Mouse (Mus musculus): Measurements from ENCODE around the gene Fundc1. TPM values are rescaled to one million over a fixed set of nuclear protein-coding genes. Genes with fewer than 3 reads are reported as not detected.

The Fundc1 gene
- polyA plus RNA-seq (2015; fragmentation: Nextera tagmentation; extraction: Ambion mirVana) = 58.8 and 63.6 TPM in 2 replicates

DNA sequence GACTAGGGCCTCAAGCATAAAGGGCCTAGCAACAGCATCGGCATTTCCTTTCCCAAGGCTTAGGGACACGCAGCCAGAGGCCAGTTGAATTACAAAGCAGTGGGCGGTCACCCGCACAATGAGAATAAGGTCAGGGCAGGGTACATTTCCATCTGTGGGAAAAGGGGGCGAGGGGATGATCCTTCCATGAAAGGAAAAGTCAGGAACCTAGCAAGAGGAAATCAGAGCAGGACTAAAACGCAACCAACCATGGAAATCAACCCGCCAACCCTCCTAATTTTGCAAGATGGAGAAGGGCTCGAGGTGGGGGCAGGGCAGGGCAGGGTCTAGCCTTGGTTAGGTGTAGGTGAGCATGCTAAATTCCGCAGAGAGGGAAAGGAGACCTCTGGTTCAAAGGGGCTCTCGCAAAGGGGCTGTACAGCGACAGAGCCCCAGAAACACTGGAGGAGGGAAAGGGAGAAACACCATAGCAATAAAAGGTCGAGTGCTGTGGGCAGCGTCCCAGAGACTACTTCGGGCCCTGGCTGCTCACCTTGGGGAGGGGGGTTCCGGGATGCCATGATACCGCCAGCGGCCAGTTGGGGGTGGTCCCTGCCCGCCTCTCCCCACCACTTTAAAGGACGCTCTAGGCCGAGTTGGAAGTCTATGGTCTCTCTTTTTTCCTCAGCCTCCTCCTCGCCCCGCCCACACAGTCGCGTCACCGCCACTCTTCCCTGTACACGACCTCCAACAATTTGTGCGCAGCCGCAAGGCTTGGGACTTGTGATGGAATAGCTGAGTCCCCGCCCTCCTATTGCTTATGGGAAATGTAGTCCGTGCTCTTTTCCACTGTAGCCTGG lies at the start of gene Fundc1:
Fundc1 (minus strand) TSS at position 705 of the 839 bp plus-strand sequence.
- H3K4me1 ChIP-seq (ENCODE audit: control insufficient read depth, insufficient read depth, low read length) = no peaks in the 10 kb centered on the region
- no peaks in the 10 kb centered on the region for H3K36me3 ChIP-seq (ENCODE audit: control insufficient read depth, insufficient read depth, low read length)
- H3K27ac ChIP-seq (ENCODE audit: low read length) = peak within 1 kb of the TSS; percentile 90
- ATAC-seq = peak; percentile 99
- WGBS = 9% methylated on average over 25 of the region's 30 CpGs
- peak within 1 kb of the TSS; percentile 47 for H3K4me3 ChIP-seq (ENCODE audit: low read depth, low read length)
- H3K4me2 ChIP-seq (ENCODE audit: low read length) = peak within 1 kb of the TSS; percentile 56
- H3K9ac ChIP-seq (ENCODE audit: low read depth, low read length) = peak within 1 kb of the TSS; percentile 71
- no peaks in the 10 kb centered on the region for H3K9me3 ChIP-seq (replicated peaks; ENCODE audit: control insufficient read depth, low read length, poor library complexity, severe bottlenecking)
- no peaks in the 10 kb centered on the region for H3K27me3 ChIP-seq (ENCODE audit: control insufficient read depth, insufficient read depth, low read depth, low read length)

DNA sequence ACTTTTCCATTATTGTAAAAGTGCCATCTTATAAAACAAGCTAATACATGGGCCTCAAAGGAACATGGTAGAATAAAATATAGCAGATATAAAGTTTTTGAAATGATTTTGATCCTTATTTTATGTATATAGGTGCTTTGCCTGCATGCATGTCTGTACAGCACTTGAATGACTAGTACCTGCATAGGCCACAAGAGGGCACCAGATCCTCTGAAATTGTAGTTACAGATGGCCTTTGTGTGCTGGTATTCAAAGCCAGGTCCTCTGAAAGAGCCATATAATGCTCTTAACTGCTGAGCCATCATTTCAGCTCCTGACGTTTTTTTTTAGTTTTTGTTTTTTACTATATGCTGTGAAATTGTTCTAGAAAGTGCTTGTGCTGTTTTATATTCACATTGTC lies 39.1 kb upstream of the Fundc1 start:
- H3K27me3 ChIP-seq (ENCODE audit: control insufficient read depth, insufficient read depth, low read depth, low read length) = no peaks in the 10 kb centered on the region
- H3K27ac ChIP-seq (ENCODE audit: low read length) = no peak overlapping the region
- H3K9ac ChIP-seq (ENCODE audit: low read depth, low read length) = no peak overlapping the region
- H3K4me3 ChIP-seq (ENCODE audit: low read depth, low read length) = no peak overlapping the region
- H3K4me2 ChIP-seq (ENCODE audit: low read length) = no peak overlapping the region
- H3K36me3 ChIP-seq (ENCODE audit: control insufficient read depth, insufficient read depth, low read length) = no peaks in the 10 kb centered on the region
- no peaks in the 10 kb centered on the region for H3K9me3 ChIP-seq (replicated peaks; ENCODE audit: control insufficient read depth, low read length, poor library complexity, severe bottlenecking)
- no peak for ATAC-seq
- WGBS = 71% methylated on average over 1 of the region's 1 CpGs
- no peaks in the 10 kb centered on the region for H3K4me1 ChIP-seq (ENCODE audit: control insufficient read depth, insufficient read depth, low read length)

DNA sequence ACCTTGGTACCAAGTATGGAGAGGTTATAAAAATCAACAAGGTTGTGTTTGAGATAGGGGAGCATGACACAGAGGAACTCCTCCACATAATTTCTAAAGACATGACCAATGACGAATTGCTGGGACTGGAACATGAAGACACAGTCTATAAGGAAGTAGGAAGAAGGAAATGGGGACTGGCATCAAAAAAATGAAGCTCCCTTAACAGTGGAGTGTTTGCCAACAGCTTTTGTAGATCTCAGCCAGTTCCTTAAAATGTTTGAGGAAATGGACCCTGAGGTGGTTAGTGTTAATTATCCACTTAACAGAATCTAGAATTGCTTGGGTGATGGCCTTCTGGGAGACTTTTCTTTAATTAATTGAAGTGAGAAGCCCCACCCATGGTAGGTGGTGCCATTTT lies 36.6 kb upstream of the Fundc1 start:
- no peak for ATAC-seq
- H3K4me2 ChIP-seq (ENCODE audit: low read length) = no peak overlapping the region
- no peaks in the 10 kb centered on the region for H3K27me3 ChIP-seq (ENCODE audit: control insufficient read depth, insufficient read depth, low read depth, low read length)
- H3K36me3 ChIP-seq (ENCODE audit: control insufficient read depth, insufficient read depth, low read length) = no peaks in the 10 kb centered on the region
- no peaks in the 10 kb centered on the region for H3K4me1 ChIP-seq (ENCODE audit: control insufficient read depth, insufficient read depth, low read length)
- H3K27ac ChIP-seq (ENCODE audit: low read length) = no peak overlapping the region
- H3K9ac ChIP-seq (ENCODE audit: low read depth, low read length) = no peak overlapping the region
- H3K9me3 ChIP-seq (replicated peaks; ENCODE audit: control insufficient read depth, low read length, poor library complexity, severe bottlenecking) = no peaks in the 10 kb centered on the region
- WGBS = 79% methylated on average over 1 of the region's 1 CpGs
- H3K4me3 ChIP-seq (ENCODE audit: low read depth, low read length) = no peak overlapping the region

DNA sequence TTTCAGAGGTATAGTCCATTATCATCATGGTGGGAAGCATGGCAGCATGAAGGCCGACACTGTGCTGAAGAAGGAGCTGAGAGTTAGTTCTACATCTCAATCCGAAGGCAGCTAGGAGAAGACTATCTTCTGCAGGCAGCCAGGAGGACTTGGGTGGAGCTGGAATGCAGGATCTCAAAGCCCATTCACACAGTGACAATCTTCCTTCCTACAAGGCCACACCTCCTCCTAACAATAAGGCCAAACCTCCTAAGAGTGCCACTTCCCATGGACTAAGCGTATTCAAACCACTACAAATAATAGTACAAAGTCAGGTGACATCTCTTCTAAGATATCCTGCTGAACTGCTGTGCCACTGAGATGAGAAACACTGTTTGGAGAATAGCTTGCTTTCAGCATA lies 35.5 kb upstream of the Fundc1 start:
- no peak overlapping the region for H3K9ac ChIP-seq (ENCODE audit: low read depth, low read length)
- WGBS = 77% methylated on average over 3 of the region's 3 CpGs
- H3K4me3 ChIP-seq (ENCODE audit: low read depth, low read length) = no peak overlapping the region
- H3K27me3 ChIP-seq (ENCODE audit: control insufficient read depth, insufficient read depth, low read depth, low read length) = no peaks in the 10 kb centered on the region
- H3K9me3 ChIP-seq (replicated peaks; ENCODE audit: control insufficient read depth, low read length, poor library complexity, severe bottlenecking) = no peaks in the 10 kb centered on the region
- H3K36me3 ChIP-seq (ENCODE audit: control insufficient read depth, insufficient read depth, low read length) = no peaks in the 10 kb centered on the region
- H3K4me1 ChIP-seq (ENCODE audit: control insufficient read depth, insufficient read depth, low read length) = no peaks in the 10 kb centered on the region
- H3K4me2 ChIP-seq (ENCODE audit: low read length) = no peak overlapping the region
- ATAC-seq = no peak
- H3K27ac ChIP-seq (ENCODE audit: low read length) = no peak overlapping the region

DNA sequence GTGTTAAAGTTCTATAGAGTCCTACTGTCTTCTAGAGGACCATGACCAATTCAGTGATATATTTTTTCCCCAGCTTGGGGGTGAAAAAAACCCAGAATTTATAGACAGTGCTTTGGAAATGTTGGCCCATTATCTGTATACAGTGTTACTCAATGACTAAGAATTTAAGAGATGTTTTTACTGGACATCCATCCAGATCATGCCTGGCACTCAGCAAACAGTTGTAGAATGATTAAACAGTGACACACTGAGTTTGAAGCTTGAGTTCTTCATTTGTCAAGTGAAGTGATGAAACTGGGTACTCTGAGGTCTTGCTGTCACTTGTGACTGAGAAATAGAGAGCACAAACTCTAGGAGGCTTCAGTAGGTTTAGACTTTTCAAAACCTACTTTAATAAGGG lies 21.2 kb upstream of the Fundc1 start:
- Histone ChIP-seq H3K9me3 (replicated peaks; ENCODE audit: control insufficient read depth, low read length, poor library complexity, severe bottlenecking) (no peaks in the 10 kb centered on the region), H3K4me1 (ENCODE audit: control insufficient read depth, insufficient read depth, low read length) (no peaks in the 10 kb centered on the region), H3K4me2 (ENCODE audit: low read length) (no peak overlapping the region), H3K27me3 (ENCODE audit: control insufficient read depth, insufficient read depth, low read depth, low read length) (no peaks in the 10 kb centered on the region), H3K4me3 (ENCODE audit: low read depth, low read length) (no peak overlapping the region), H3K36me3 (ENCODE audit: control insufficient read depth, insufficient read depth, low read length) (no peaks in the 10 kb centered on the region), H3K27ac (ENCODE audit: low read length) (no peak overlapping the region), H3K9ac (ENCODE audit: low read depth, low read length) (no peak overlapping the region)
- no peak for ATAC-seq

DNA sequence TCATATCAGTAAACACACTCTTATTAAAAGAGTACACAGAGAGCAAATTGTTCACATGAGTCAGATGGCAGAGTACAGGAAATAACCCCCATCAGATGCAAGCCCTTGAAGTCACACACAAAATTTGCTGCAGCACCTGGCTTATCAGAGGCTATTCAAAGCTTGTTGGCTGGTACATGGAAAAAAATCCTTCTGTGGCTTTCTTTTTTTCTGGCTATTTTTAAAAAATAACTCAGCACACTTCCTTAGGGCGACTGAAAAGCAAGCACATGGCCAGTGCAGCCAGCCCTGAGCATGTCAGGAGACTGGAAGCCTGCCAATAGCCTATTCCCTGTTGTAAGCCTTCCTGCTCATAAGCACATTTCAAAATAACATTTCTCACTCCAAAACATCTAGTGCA lies 18.6 kb upstream of the Fundc1 start:
- no peak overlapping the region for H3K9ac ChIP-seq (ENCODE audit: low read depth, low read length)
- H3K27ac ChIP-seq (ENCODE audit: low read length) = no peak overlapping the region
- H3K4me1 ChIP-seq (ENCODE audit: control insufficient read depth, insufficient read depth, low read length) = no peaks in the 10 kb centered on the region
- H3K36me3 ChIP-seq (ENCODE audit: control insufficient read depth, insufficient read depth, low read length) = no peaks in the 10 kb centered on the region
- ATAC-seq = peak; percentile 54; the same call in 1 of the 2 replicates
- no peaks in the 10 kb centered on the region for H3K27me3 ChIP-seq (ENCODE audit: control insufficient read depth, insufficient read depth, low read depth, low read length)
- no peaks in the 10 kb centered on the region for H3K9me3 ChIP-seq (replicated peaks; ENCODE audit: control insufficient read depth, low read length, poor library complexity, severe bottlenecking)
- WGBS = 19% methylated on average over 1 of the region's 1 CpGs
- no peak overlapping the region for H3K4me3 ChIP-seq (ENCODE audit: low read depth, low read length)
- no peak overlapping the region for H3K4me2 ChIP-seq (ENCODE audit: low read length)

DNA sequence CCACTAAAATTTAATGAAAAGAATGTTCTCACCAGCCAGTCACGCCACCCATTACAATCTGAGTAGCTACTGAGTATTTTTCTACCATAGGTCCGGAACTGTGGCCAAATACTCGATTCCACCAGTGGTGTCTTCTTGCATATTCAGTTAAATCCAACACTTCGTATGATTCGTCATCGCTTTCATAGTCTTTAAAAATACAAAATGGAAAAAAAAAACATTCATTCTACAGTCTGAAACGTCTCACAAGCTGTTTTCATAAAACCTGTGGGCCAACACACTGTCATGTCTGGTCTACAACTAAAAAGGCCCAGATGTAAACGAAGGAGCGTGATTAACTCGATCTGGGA lies 879 bp downstream of the Fundc1 start:
- no peaks in the 10 kb centered on the region for H3K27me3 ChIP-seq (ENCODE audit: control insufficient read depth, insufficient read depth, low read depth, low read length)
- H3K9me3 ChIP-seq (replicated peaks; ENCODE audit: control insufficient read depth, low read length, poor library complexity, severe bottlenecking) = no peaks in the 10 kb centered on the region
- H3K4me3 ChIP-seq (ENCODE audit: low read depth, low read length) = peak overlapping the region; percentile 47
- 22% methylated on average over 10 of the region's 10 CpGs for WGBS
- H3K4me2 ChIP-seq (ENCODE audit: low read length) = peak overlapping the region; percentile 56
- no peaks in the 10 kb centered on the region for H3K4me1 ChIP-seq (ENCODE audit: control insufficient read depth, insufficient read depth, low read length)
- peak overlapping the region; percentile 71; the same call in 1 of the 2 replicates for H3K9ac ChIP-seq (ENCODE audit: low read depth, low read length)
- no peaks in the 10 kb centered on the region for H3K36me3 ChIP-seq (ENCODE audit: control insufficient read depth, insufficient read depth, low read length)
- ATAC-seq = no peak
- H3K27ac ChIP-seq (ENCODE audit: low read length) = peak overlapping the region; percentile 90

DNA sequence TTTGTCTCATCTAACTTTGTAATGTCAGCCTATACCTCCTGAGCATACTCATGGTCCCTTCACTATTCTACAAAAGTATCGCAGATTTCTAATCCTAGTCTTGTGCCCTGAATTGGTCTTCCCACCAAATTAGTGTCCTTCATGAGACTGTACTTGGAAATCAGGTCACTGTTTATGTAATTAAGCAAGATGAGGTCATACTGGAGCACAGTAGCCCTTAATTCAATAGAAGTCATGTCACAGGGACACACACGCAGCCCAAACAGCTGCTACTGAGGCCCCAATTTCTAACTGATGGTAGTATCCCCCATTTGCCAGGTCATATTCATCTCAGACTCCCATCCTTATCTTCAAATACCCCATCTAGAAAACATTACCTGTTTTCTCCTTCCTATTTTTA lies 3.5 kb downstream of the Fundc1 start:
- WGBS = 86% methylated on average over 2 of the region's 2 CpGs
- Histone ChIP-seq H3K9me3 (replicated peaks; ENCODE audit: control insufficient read depth, low read length, poor library complexity, severe bottlenecking) (no peaks in the 10 kb centered on the region), H3K4me2 (ENCODE audit: low read length) (no peak overlapping the region), H3K4me3 (ENCODE audit: low read depth, low read length) (no peak overlapping the region), H3K9ac (ENCODE audit: low read depth, low read length) (no peak overlapping the region), H3K27ac (ENCODE audit: low read length) (no peak overlapping the region), H3K36me3 (ENCODE audit: control insufficient read depth, insufficient read depth, low read length) (no peaks in the 10 kb centered on the region), H3K27me3 (ENCODE audit: control insufficient read depth, insufficient read depth, low read depth, low read length) (no peaks in the 10 kb centered on the region), H3K4me1 (ENCODE audit: control insufficient read depth, insufficient read depth, low read length) (0 out of 2 replicates have a peak, but pooled peaks cover under 1% of the 10 kb centered on the region)
- ATAC-seq = no peak

DNA sequence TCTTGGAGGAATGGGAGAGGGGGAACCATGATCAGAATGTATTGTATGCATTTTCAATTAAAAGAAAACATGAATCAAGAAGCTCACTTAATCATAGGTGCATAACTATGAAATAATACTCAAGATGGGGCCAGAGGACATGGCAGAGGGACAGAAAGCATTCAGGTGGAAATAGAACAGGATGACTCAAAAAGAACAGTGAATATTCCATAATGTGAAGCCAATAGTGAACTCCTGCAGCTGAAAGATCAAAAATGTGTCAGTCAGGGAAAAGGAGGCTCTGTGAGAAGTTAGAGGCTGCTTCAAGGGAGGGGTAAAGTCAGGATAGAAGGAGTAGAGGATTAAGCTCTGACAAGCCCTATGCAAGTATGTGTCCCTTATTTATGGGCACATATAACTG lies 6.4 kb downstream of the Fundc1 start:
- Histone ChIP-seq H3K4me3 (ENCODE audit: low read depth, low read length) (no peak overlapping the region), H3K4me2 (ENCODE audit: low read length) (no peak overlapping the region), H3K36me3 (ENCODE audit: control insufficient read depth, insufficient read depth, low read length) (no peaks in the 10 kb centered on the region), H3K9ac (ENCODE audit: low read depth, low read length) (no peak overlapping the region), H3K27me3 (ENCODE audit: control insufficient read depth, insufficient read depth, low read depth, low read length) (no peaks in the 10 kb centered on the region), H3K4me1 (ENCODE audit: control insufficient read depth, insufficient read depth, low read length) (0 out of 2 replicates have a peak, but pooled peaks cover 2% of the 10 kb centered on the region), H3K9me3 (replicated peaks; ENCODE audit: control insufficient read depth, low read length, poor library complexity, severe bottlenecking) (no peaks in the 10 kb centered on the region), H3K27ac (ENCODE audit: low read length) (no peak overlapping the region)
- no peak for ATAC-seq

Data from midbrain, embryonic 16.5 days (tissue).